Mouse (Mus musculus): ENCODE data around the gene Fam83f. TPM values are rescaled to one million over a fixed set of nuclear protein-coding genes. Genes with fewer than 3 reads are reported as not detected.
A peak's percentile ranks its signal among the peaks of the same experiment; 100 is the strongest.

Fam83f gene
- polyA plus RNA-seq, 1 experiment from 2014 or later = 4.0 TPM

DNA sequence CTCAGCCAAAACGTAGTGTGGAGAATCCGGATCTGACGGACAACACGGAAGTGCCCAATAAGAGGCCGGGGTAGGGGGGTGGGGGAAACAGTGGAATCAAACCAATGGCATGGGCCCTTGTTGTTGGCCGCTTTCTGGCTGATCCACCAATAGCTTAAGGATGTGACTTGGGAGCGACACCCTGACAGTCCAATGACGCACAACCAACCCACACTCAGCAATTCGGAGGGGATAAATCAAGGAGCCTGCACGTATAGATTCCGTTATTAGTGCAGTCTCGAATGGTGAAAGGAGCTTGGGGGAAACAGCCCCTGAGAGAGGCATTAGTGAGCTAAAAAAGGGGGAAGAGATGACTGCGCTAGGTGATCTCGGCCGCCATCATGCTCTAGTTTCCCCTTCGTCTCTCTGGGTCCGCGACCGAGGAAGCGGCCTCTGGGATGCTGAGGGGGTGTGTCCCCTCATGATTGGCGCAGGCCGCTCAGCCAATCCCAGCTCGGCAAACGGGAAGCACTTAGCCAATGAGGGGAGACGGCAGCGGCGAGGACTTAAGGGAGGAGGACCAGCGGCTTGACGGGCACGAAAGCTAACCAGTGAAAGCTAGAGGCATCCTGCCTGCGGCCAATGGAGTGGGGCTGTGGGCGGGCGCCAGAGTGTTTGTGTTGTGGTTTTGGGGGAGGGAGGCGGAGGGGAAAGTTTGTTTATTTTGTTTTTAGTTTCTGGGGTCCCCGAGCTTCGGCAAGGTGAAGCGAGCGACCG, 39.1 kb downstream of the Fam83f start, which contains the start of gene Tnrc6b:
Gene Tnrc6b (plus strand): TSS at position 706 of the 756 bp plus-strand sequence.
- peak within 1 kb of the TSS; percentile 94 for H3K27ac ChIP-seq

DNA sequence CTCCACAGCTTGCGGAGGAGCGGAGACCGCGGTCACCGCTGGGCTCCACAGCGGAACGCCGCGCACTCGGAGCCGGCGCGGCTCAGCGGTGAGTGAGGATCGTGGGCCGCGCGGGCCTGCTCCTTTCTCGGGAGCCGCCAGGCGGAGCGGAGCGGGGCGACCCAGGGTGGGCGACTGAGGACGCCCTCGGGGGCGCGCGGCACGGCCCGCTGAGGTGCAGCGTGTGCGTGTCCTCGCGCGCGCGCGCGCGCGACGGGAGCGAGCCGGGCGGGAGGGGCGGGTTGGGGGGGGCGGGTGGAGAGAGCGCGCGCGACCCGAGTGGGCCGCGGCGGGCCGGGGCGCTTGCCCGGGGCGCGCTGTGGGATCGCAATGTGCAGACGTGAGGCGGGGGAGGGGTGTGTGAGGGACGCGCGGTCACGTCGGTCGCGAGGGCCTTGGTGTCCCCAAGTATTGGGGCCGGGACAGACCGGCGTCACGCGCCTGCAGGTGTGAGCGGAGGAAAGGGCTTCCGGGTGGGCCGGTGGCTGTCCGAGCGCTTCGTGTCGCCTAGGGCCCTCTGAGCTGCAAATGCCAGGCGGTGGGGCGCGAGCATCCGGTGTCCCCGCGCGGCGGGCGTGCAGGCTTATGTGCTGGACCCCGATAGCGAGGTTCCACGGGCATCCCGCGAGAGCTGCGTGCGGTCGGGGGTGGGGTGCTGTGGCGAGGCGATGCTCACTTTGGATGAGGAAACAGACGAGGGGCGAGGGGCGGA, 39.9 kb downstream of the Fam83f start:
- WGBS = under 1% methylated on average over 80 of the region's 106 CpGs
- Histone ChIP-seq H3K4me2 (peak overlapping the region; percentile 89), H3K9me3 (no peaks in the 10 kb centered on the region), H3K27me3 (no peaks in the 10 kb centered on the region), H3K4me3 (peak overlapping the region; percentile 93), H3K9ac (peak overlapping the region; percentile 92), H3K27ac (peak overlapping the region; percentile 94), H3K36me3 (no peaks in the 10 kb centered on the region), H3K4me1 (peaks cover 19% of the 10 kb centered on the region)
- ATAC-seq (ENCODE audit: insufficient number of reproducible peaks, insufficient read depth, low FRiP score, low TSS enrichment, low read depth) = peak; percentile 44; the same call in 1 of the 2 replicates

More for the DNA sequence above, 39.1 kb downstream of the Fam83f start, which contains the start of gene Tnrc6b:
- Histone ChIP-seq H3K36me3 (no peaks in the 10 kb centered on the region), H3K9me3 (no peaks in the 10 kb centered on the region), H3K27me3 (no peaks in the 10 kb centered on the region), H3K9ac (peak within 1 kb of the TSS; percentile 92), H3K4me3 (peak within 1 kb of the TSS; percentile 93), H3K4me2 (peak within 1 kb of the TSS; percentile 89), H3K4me1 (peaks cover 25% of the 10 kb centered on the region)
- WGBS = under 1% methylated on average over 39 of the region's 39 CpGs
- peak; percentile 95 for ATAC-seq (ENCODE audit: insufficient number of reproducible peaks, insufficient read depth, low FRiP score, low TSS enrichment, low read depth)

DNA sequence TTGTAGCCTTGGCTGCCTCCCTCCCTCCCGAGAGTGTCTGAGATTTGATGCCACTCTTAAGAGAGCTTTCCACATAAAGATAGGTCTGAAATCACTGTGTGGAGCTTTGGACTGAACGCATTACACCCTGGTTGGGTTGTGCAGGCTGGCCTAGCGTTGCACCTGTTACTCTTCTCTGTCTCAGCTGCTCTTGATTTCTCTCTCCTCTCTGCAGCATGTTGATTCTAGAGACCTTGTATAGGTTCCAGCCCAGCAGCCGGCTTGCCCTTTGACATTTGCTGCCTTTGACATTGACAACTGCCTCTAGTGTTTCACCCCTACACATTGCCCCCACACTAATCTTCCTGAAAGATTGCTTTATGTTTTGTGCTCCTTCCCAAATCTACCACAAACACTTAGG, 42.7 kb downstream of the Fam83f start:
- H3K9me3 ChIP-seq = no peaks in the 10 kb centered on the region
- no peak overlapping the region for H3K27ac ChIP-seq
- no peak overlapping the region for H3K9ac ChIP-seq
- no peak for ATAC-seq (ENCODE audit: insufficient number of reproducible peaks, insufficient read depth, low FRiP score, low TSS enrichment, low read depth)
- H3K4me3 ChIP-seq = no peak overlapping the region
- H3K36me3 ChIP-seq = no peaks in the 10 kb centered on the region
- WGBS = 74% methylated on average over 4 of the region's 4 CpGs
- peaks cover 7% of the 10 kb centered on the region; the same call in 1 of the 2 replicates for H3K4me1 ChIP-seq
- H3K4me2 ChIP-seq = no peak overlapping the region
- no peaks in the 10 kb centered on the region for H3K27me3 ChIP-seq

DNA sequence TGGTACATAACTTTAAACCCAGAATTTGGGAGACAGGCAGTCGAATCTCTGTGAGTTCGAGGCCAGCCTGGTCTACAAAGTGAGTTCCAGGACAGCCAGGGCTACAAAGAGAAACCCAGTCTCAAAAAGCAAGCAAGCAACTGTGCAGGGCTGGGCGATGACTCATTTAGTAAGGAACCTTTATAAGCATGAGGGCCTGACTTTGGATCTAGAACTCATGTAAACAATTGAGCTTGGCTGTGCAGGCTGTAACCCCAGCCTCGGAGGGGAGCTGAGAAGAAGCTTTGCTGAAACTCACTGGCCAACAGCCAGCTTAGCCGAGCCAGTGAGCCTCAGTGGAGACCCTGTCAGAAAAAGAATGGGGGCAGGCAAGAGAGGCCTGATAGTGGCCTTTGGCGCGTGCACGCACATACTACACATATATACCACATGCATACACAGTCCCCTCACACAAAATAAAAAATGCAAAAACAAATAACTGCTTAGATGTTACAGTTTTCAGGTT, 45.0 kb downstream of the Fam83f start:
- Histone ChIP-seq H3K36me3 (no peaks in the 10 kb centered on the region), H3K4me1 (peaks cover 7% of the 10 kb centered on the region; the same call in 1 of the 2 replicates), H3K27ac (no peak overlapping the region), H3K9ac (no peak overlapping the region), H3K9me3 (no peaks in the 10 kb centered on the region), H3K27me3 (no peaks in the 10 kb centered on the region), H3K4me3 (no peak overlapping the region), H3K4me2 (no peak overlapping the region)
- ATAC-seq (ENCODE audit: insufficient number of reproducible peaks, insufficient read depth, low FRiP score, low TSS enrichment, low read depth) = no peak
- 85% methylated on average over 8 of the region's 8 CpGs for WGBS

DNA sequence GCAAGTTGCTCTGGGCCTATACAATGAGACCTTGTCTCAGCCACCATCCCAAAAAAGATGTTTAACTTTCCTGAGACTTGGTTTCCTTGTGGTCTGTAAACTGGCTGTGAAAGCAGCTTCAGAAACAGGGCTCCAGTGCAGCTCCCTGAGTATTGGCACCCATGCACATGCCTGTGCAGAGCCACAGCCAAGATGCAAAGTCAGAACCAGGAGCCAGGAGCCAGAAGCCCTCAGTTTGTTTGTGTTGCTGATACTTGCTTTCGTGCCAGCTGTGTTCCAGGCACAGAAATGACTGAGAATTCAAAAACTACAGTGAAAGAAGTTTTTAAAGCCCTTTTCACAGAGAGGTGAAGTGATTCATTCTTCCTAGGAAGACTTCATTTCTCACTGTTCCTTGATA, 45.8 kb downstream of the Fam83f start:
- peaks cover 4% of the 10 kb centered on the region for H3K4me1 ChIP-seq
- no peak overlapping the region for H3K4me3 ChIP-seq
- H3K9me3 ChIP-seq = no peaks in the 10 kb centered on the region
- no peak overlapping the region for H3K27ac ChIP-seq
- H3K4me2 ChIP-seq = no peak overlapping the region
- no peaks in the 10 kb centered on the region for H3K36me3 ChIP-seq
- no peaks in the 10 kb centered on the region for H3K27me3 ChIP-seq
- WGBS = 63% methylated on average over 1 of the region's 1 CpGs
- no peak for ATAC-seq (ENCODE audit: insufficient number of reproducible peaks, insufficient read depth, low FRiP score, low TSS enrichment, low read depth)
- no peak overlapping the region for H3K9ac ChIP-seq

DNA sequence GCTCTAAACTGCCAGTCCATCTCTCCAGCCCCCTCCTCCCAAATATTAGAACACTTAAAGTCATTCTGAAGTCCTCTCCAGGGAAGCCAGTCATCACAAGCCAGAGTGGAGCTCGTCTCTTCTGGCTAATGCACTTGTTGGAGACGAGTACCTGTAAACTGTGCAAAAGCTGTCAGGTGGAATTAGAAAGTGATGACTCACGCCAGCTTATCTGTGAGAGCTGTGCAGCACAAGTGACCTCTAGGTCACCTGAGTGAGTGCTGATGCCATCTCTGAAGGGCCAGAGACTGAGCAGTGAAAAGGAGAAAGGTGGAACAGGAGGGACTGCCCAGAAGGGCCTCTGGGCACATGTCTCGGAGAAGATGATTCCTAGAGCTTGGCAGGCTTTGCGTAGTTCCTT, 48.6 kb downstream of the Fam83f start:
- Histone ChIP-seq H3K27ac (no peak overlapping the region), H3K9ac (no peak overlapping the region), H3K4me1 (peaks cover 6% of the 10 kb centered on the region; the same call in 1 of the 2 replicates), H3K36me3 (no peaks in the 10 kb centered on the region), H3K4me2 (no peak overlapping the region), H3K9me3 (no peaks in the 10 kb centered on the region), H3K27me3 (no peaks in the 10 kb centered on the region), H3K4me3 (no peak overlapping the region)
- 73% methylated on average over 5 of the region's 5 CpGs for WGBS
- ATAC-seq (ENCODE audit: insufficient number of reproducible peaks, insufficient read depth, low FRiP score, low TSS enrichment, low read depth) = no peak

DNA sequence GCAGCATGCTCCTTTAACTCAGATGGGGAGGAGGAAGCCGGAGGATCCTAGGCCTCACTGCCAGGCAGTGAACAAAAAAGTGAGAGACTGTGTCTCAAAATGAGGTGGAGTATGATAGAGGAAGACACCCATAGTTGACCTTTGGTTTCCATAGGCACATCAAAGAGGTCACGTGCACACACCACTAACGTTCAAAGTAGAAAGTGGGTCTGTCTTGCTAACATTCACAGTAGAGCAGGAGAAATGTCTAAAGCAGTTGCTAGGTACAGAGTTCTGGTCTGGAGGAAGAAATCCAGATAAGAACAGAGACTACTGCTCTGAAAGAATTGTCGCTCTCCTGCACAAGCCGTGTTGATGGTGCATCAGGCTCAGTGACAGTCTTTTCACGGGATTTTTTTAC, 50.2 kb downstream of the Fam83f start:
- Histone ChIP-seq H3K27ac (no peak overlapping the region), H3K27me3 (no peaks in the 10 kb centered on the region), H3K36me3 (no peaks in the 10 kb centered on the region), H3K9ac (no peak overlapping the region), H3K4me2 (no peak overlapping the region), H3K4me1 (peaks cover 6% of the 10 kb centered on the region; the same call in 1 of the 2 replicates), H3K9me3 (no peaks in the 10 kb centered on the region), H3K4me3 (no peak overlapping the region)
- WGBS = 82% methylated on average over 6 of the region's 6 CpGs
- no peak for ATAC-seq (ENCODE audit: insufficient number of reproducible peaks, insufficient read depth, low FRiP score, low TSS enrichment, low read depth)

DNA sequence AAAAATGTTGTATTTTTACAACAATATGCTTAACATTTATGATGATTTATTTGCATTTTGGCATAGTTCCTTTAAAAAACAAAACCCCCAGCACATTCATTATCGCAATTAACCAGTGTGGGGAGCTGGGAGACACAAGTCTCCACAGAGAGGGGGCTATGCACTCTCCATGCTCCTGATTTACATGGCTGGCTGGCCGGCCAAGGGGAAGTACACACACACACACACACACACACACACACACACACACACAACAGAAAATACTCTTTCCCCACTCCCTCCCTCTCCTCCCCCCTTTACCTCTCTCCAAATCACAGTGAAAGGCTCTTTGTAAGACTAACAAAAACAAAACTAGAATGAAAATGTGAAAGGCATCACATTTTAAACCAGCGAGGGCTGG, 50.7 kb downstream of the Fam83f start:
- no peak overlapping the region for H3K4me2 ChIP-seq
- H3K36me3 ChIP-seq = no peaks in the 10 kb centered on the region
- no peaks in the 10 kb centered on the region for H3K27me3 ChIP-seq
- H3K27ac ChIP-seq = peak overlapping the region; percentile 1; the same call in 1 of the 2 replicates
- no peak for ATAC-seq (ENCODE audit: insufficient number of reproducible peaks, insufficient read depth, low FRiP score, low TSS enrichment, low read depth)
- H3K9me3 ChIP-seq = no peaks in the 10 kb centered on the region
- no peak overlapping the region for H3K4me3 ChIP-seq
- 52% methylated on average over 3 of the region's 3 CpGs for WGBS
- H3K9ac ChIP-seq = no peak overlapping the region
- H3K4me1 ChIP-seq = peaks cover 6% of the 10 kb centered on the region; the same call in 1 of the 2 replicates

DNA sequence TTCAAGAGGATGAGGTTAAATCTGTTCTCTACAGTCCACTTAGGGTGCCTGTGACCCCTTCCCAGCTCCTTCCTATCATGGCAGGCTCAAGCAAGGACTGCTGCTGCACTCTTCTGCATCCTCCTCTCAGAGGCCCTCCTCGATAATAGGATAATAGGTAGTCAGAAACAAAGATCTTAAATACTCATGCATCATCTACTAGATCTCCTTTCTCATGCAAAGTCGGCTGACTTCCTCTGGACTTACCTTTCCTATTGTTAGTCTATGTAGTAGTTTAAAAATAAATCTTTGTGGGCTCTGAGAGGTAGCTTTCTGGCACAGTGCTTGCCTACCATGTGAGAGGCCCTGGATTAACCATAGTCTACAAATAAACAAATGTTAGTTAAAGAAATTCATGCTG, 57.8 kb downstream of the Fam83f start:
- ATAC-seq (ENCODE audit: insufficient number of reproducible peaks, insufficient read depth, low FRiP score, low TSS enrichment, low read depth) = no peak

DNA sequence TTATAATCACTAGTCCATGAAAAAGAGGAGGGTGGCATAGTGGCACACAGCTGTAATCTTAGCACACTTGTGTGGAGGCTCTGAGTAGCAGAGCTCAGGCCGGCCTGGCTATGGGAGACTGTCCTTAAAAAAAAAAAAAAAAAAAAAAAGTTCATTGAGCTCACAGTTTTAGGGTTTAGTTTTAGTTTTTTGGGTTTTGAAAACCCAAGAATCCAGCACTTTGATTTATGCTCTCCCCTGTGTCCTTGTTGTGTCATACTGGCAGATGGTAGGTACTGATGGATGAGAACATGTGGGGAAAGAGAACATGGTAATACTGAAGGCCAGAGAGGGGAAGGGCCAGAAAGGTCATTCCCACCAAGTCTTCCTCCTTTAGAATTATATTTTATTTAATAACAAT, 59.4 kb downstream of the Fam83f start:
- H3K9ac ChIP-seq = no peak overlapping the region
- WGBS = 97% methylated on average over 1 of the region's 1 CpGs
- no peak overlapping the region for H3K4me2 ChIP-seq
- H3K4me1 ChIP-seq = no peaks in the 10 kb centered on the region; the same call in 1 of the 2 replicates
- H3K27ac ChIP-seq = no peak overlapping the region
- no peaks in the 10 kb centered on the region for H3K9me3 ChIP-seq
- H3K36me3 ChIP-seq = no peaks in the 10 kb centered on the region
- H3K27me3 ChIP-seq = no peaks in the 10 kb centered on the region
- ATAC-seq (ENCODE audit: insufficient number of reproducible peaks, insufficient read depth, low FRiP score, low TSS enrichment, low read depth) = no peak
- H3K4me3 ChIP-seq = no peak overlapping the region

More for the DNA sequence above, 57.8 kb downstream of the Fam83f start:
- no peaks in the 10 kb centered on the region for H3K9me3 ChIP-seq
- 75% methylated on average over 2 of the region's 2 CpGs for WGBS
- no peak overlapping the region for H3K9ac ChIP-seq
- no peaks in the 10 kb centered on the region; the same call in 1 of the 2 replicates for H3K4me1 ChIP-seq
- H3K36me3 ChIP-seq = no peaks in the 10 kb centered on the region
- no peak overlapping the region for H3K27ac ChIP-seq
- H3K27me3 ChIP-seq = no peaks in the 10 kb centered on the region
- H3K4me2 ChIP-seq = no peak overlapping the region
- H3K4me3 ChIP-seq = no peak overlapping the region

DNA sequence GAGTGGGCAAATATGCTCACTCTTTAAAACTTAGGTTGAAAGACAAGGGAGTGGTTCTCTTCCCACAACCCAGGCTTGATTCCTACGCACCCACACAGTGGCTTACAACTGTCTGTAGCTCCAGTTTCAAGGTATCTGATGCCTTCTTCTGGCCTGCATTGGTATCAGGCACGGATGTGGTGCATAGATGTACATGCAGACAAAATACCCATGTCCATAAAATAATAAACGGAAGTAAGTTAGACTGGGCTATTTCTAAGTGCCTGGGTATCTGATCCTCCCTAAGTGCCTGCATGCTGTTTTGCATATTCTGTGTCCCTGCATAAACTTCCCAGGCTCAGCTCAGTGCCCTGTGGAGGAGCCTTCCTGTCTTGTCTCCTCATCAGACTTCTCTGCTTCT, 59.9 kb downstream of the Fam83f start:
- WGBS = 68% methylated on average over 3 of the region's 3 CpGs
- Histone ChIP-seq H3K4me2 (no peak overlapping the region), H3K9me3 (no peaks in the 10 kb centered on the region), H3K36me3 (no peaks in the 10 kb centered on the region), H3K9ac (no peak overlapping the region), H3K27ac (no peak overlapping the region), H3K4me1 (no peaks in the 10 kb centered on the region; the same call in 1 of the 2 replicates), H3K27me3 (no peaks in the 10 kb centered on the region), H3K4me3 (no peak overlapping the region)
- ATAC-seq (ENCODE audit: insufficient number of reproducible peaks, insufficient read depth, low FRiP score, low TSS enrichment, low read depth) = no peak

Data from embryonic facial prominence, embryonic 13.5 days (tissue).